Mouse (Mus musculus) telencephalon, adult 2 months (tissue): ENCODE results near the gene 7420426K07Rik.
A peak's percentile ranks its signal among the peaks of the same experiment; 100 is the strongest.

ENCODE experiments used
- DNase-seq: peaks from one replicate; pipeline ENCODE4 v3.0.0-alpha.2; 2011; ENCODE audit warnings: low read depth, low spot score

Gene 7420426K07Rik

GRCm38 (mm10) chr9:98902819-98903218, at the start of gene 7420426K07Rik:
Gene 7420426K07Rik (plus strand): TSS chr9:98903119.
- no peak for DNase-seq

GRCm38 (mm10) chr9:98856210-98856609, 46.7 kb upstream of the 7420426K07Rik start, which contains the start of gene Prr23a2:
Gene Prr23a2 (plus strand): TSS chr9:98856494.
- no peak for DNase-seq

GRCm38 (mm10) chr9:98863463-98863862, 39.5 kb upstream of the 7420426K07Rik start:
- no peak for DNase-seq

- DNase-seq: no peak
Measured at GRCm38 (mm10) chr9:98864571-98864970, 38.3 kb upstream of the 7420426K07Rik start, which contains the start of gene Prr23a3. Gene Prr23a3 (plus strand): TSS chr9:98864767.

- no peak for DNase-seq
Measured at GRCm38 (mm10) chr9:98901486-98901885, 1.4 kb upstream of the 7420426K07Rik start.

- DNase-seq: no peak
Measured at GRCm38 (mm10) chr9:98920629-98921523, 18.0 kb downstream of the 7420426K07Rik start.

GRCm38 (mm10) chr9:98923119-98923518, 20.2 kb downstream of the 7420426K07Rik start:
- DNase-seq: peak; percentile 27

GRCm38 (mm10) chr9:98924183-98924582, 21.3 kb downstream of the 7420426K07Rik start:
- no peak for DNase-seq

- no peak for DNase-seq
Measured at GRCm38 (mm10) chr9:98929496-98929895, 26.6 kb downstream of the 7420426K07Rik start.

GRCm38 (mm10) chr9:98932931-98933330, 30.0 kb downstream of the 7420426K07Rik start:
- DNase-seq: no peak

- no peak for DNase-seq
Measured at GRCm38 (mm10) chr9:98935190-98935909, 32.4 kb downstream of the 7420426K07Rik start.

GRCm38 (mm10) chr9:98939290-98939689, 36.4 kb downstream of the 7420426K07Rik start:
- no peak for DNase-seq

GRCm38 (mm10) chr9:98952171-98953050, 49.5 kb downstream of the 7420426K07Rik start:
- no peak for DNase-seq

GRCm38 (mm10) chr9:98953291-98953690, 50.4 kb downstream of the 7420426K07Rik start:
- DNase-seq: no peak

- DNase-seq: no peak
Measured at GRCm38 (mm10) chr9:98953830-98954229, 50.9 kb downstream of the 7420426K07Rik start.
